Mouse (Mus musculus) ES-E14 (cell line): ENCODE data around the gene 4931429L15Rik. TPM values are rescaled to one million over a fixed set of nuclear protein-coding genes. Genes with fewer than 3 reads are reported as not detected.

ENCODE experiments used
- DNase-seq: peaks from one replicate; pipeline ENCODE4 v3.0.0-alpha.2; 2013; ENCODE audit warnings: low read depth, low spot score
- H3K27ac ChIP-seq: 2 replicates; pipeline ENCODE4 v1.5.1; 2012; ENCODE audit warnings: low read depth, mild to moderate bottlenecking, low read length, moderate library complexity, mixed read lengths; ENCODE audit not compliant: poor library complexity, insufficient read depth, severe bottlenecking
- H3K36me3 ChIP-seq: 2 replicates; pipeline ENCODE4 v1.6.1; 2012; ENCODE audit warnings: mild to moderate bottlenecking, low read length, moderate library complexity, mixed read lengths; ENCODE audit not compliant: control insufficient read depth, poor library complexity, insufficient read depth, severe bottlenecking
- H3K4me1 ChIP-seq, 2 experiments: fragments of 150-350 bp in 1 of 2; sonication (generic) in 1 of 2; 2 replicates each; pipeline ENCODE4 v1.6.1; 2012; ENCODE audit warnings: low read length in 2 of 2, mild to moderate bottlenecking in 1 of 2, mixed read lengths in 1 of 2; ENCODE audit not compliant: control insufficient read depth in 2 of 2, insufficient read depth in 2 of 2, poor library complexity in 1 of 2
- H3K4me3 ChIP-seq, 2 experiments: fragments of 150-350 bp in 1 of 2; sonication (generic) in 1 of 2; 2 replicates each; pipeline ENCODE4 v1.5.1; 2012; ENCODE audit warnings: low read length in 2 of 2, low read depth in 1 of 2, mild to moderate bottlenecking in 1 of 2, mixed read lengths in 1 of 2; ENCODE audit not compliant: insufficient read depth in 1 of 2, poor library complexity in 1 of 2, severe bottlenecking in 1 of 2
- H3K9ac ChIP-seq: 2 replicates; pipeline ENCODE4 v1.6.1; 2012; ENCODE audit warnings: low read depth, mild to moderate bottlenecking, low read length, mixed read lengths; ENCODE audit not compliant: poor library complexity, insufficient read depth, severe bottlenecking
- H3K9me3 ChIP-seq: fragments of 150-350 bp; sonication (generic); 2 replicates; pipeline ENCODE4 v1.6.1; 2012; ENCODE audit warnings: low read depth, mild to moderate bottlenecking, low read length; ENCODE audit not compliant: control insufficient read depth, insufficient read depth
- CHD2 ChIP-seq: IDR thresholded peaks from 2 replicates; pipeline ENCODE4 v1.6.1; 2014; ENCODE audit warnings: mild to moderate bottlenecking, low read depth, low read length, inconsistent platforms
- HCFC1 ChIP-seq: IDR thresholded peaks from 2 replicates; pipeline ENCODE4 v1.6.1; 2012; ENCODE audit warnings: low read length, inconsistent platforms, borderline replicate concordance; ENCODE audit not compliant: insufficient read depth
- MAFK ChIP-seq: IDR thresholded peaks from 2 replicates; pipeline ENCODE4 v1.6.1; 2014; ENCODE audit warnings: mild to moderate bottlenecking, low read depth, low read length, inconsistent platforms; ENCODE audit not compliant: insufficient read depth
- ZC3H11A ChIP-seq: IDR thresholded peaks from 2 replicates; pipeline ENCODE4 v1.6.1; 2012; ENCODE audit warnings: low read depth, mild to moderate bottlenecking, inconsistent platforms, low read length, borderline replicate concordance
- ZNF384 ChIP-seq: IDR thresholded peaks from 2 replicates; pipeline ENCODE4 v1.6.1; 2012; ENCODE audit warnings: low read depth, low read length, inconsistent platforms
- in situ Hi-C, 2 experiments: fragments of 600-800 bp; cut with MboI; formaldehyde crosslinking; loops; one replicate each; pipeline ENCODE4 v1.15.1; 2025; ENCODE audit warnings: low sequenced_read_pairs in 2 of 2, inconsistent platforms in 1 of 2; ENCODE audit not compliant: unreplicated experiment in 2 of 2
- total RNA-seq: library from RNA; depleted of rRNA; stranded (reverse); fragments of 300-350 nt; gene quantifications from 2 replicates; pipeline ENCODE4 v1.2.3, GENCODE M21; 2012

The 4931429L15Rik gene
- total RNA-seq, 1 experiment, result not detected

DNA sequence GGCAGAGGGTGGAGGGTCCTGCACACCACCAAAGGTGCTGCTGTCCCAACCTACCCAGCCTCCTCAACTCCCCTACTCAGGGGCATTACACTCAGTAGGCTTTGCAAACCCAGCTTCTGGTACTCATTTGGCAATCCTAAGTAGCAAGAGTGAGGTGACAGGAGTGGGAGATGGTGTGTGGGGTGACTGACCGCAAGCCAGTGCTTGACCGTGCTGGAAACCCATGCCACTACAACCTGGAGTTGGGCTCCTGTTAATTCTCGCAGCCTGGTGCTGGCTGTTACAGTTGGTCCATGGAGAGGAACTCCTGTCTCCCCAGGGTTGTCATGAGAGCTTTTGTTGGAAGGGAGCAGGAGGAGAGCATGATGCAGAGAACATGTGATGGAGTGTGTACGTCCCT is 49.0 kb downstream of the 4931429L15Rik start:
- peaks cover 10% of the 10 kb centered on the region for H3K36me3 ChIP-seq
- peaks cover 0 to 5% of the 10 kb centered on the region in 2 experiments; a peak in 1 of 4 replicates for H3K4me1 ChIP-seq
- H3K9ac ChIP-seq, result no peak overlapping the region
- TF ChIP-seq HCFC1 (no peak), CHD2 (no peak), ZC3H11A (no peak), ZNF384 (no peak), MAFK (no peak)
- in situ Hi-C loops, result no loop called here
- no peaks in the 10 kb centered on the region for H3K9me3 ChIP-seq
- no peak overlapping the region for H3K27ac ChIP-seq
- DNase-seq, result no peak
- no peak overlapping the region for H3K4me3 ChIP-seq

DNA sequence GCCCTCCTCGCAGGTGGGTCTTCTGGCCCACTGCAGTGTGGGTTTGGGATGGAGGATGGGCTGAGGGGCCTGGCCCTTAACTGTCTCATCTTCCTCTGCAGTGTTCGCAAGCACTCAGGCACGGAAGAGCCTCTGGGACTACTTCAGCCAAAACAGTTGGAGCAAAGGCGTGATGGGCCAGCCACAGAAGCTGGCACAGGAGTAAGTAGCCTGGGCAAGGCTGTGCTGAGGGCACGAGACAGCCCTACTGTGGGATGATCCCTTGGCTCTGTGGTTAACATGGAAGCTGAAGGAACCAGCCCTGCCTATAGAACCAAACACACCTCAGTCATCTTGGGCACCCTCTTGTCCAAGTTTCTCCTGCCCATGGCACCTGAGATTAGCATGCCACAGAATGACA is 50.7 kb downstream of the 4931429L15Rik start:
- Histone ChIP-seq H3K4me1 (peaks cover 0 to 2% of the 10 kb centered on the region in 2 experiments; a peak in 1 of 4 replicates), H3K9ac (no peak overlapping the region), H3K27ac (no peak overlapping the region), H3K4me3 (no peak overlapping the region), H3K9me3 (no peaks in the 10 kb centered on the region), H3K36me3 (no peaks in the 10 kb centered on the region)
- TF ChIP-seq ZNF384 (no peak), ZC3H11A (no peak), CHD2 (no peak), HCFC1 (no peak), MAFK (no peak)
- no peak for DNase-seq
- in situ Hi-C loops, result no loop called here

DNA sequence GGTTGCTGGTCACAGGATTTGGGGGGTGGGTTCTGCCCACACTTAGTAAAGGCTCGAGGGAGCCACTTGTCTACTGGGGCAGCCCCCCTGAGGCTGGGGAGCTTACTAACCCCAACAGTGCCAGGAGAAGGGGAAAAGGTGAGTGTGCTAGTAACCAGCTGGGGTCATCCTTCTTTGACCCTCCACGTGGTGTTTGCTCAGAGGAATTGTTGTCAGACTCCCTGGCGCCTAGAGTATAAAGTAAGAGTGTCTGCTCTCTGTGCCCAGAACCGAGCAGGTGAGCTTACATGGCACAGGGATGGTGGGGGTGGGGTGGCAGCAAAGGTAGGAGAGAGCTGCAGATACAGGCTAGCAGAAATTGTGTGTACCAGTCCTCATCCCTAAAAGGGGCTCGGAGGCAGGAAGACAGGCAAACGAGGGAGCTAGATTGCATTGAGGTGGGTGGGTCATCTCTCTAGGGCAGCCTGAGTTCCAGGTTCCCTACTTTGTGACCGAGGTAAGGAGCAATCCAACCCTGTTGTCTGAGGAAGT is 51.4 kb downstream of the 4931429L15Rik start, which contains the start of gene Apoa5:
TSS of gene Apoa5 (plus strand) at position 291 of the 531 bp plus-strand sequence.
- no peaks in the 10 kb centered on the region for H3K9me3 ChIP-seq
- no peaks in the 10 kb centered on the region for H3K36me3 ChIP-seq
- H3K9ac ChIP-seq, result no peak within 1 kb of the TSS
- TF ChIP-seq MAFK (no peak), HCFC1 (no peak), CHD2 (no peak), ZNF384 (no peak), ZC3H11A (no peak)
- no peak for DNase-seq
- H3K4me3 ChIP-seq, result no peak within 1 kb of the TSS
- in situ Hi-C loops, result no loop called here
- peaks cover 0 to 2% of the 10 kb centered on the region in 2 experiments; a peak in 1 of 4 replicates for H3K4me1 ChIP-seq
- no peak within 1 kb of the TSS for H3K27ac ChIP-seq

DNA sequence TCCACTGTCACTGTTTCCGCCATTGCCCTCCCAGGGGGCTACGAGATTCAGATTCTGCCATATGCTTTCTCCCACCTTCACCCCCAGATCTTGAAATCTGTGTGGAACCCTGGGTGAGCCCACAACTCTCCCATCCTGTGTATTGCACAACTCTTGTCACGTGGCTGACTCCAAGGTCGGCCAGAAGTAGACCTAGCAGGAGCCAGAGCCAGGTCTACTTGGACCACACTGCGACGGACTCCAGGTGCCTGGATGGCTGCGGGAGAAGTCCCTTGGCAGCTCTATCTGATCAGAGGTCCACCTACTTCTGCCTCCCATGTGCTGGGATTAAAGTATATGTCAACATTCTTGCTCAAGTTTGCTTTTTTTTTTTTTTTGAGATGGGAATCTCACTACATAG is 58.7 kb downstream of the 4931429L15Rik start:
- DNase-seq, result no peak
- Histone ChIP-seq H3K27ac (no peak overlapping the region), H3K4me1 (no peaks in the 10 kb centered on the region), H3K9me3 (no peaks in the 10 kb centered on the region), H3K9ac (no peak overlapping the region), H3K4me3 (no peak overlapping the region), H3K36me3 (no peaks in the 10 kb centered on the region)
- in situ Hi-C loops, result no loop called here
- TF ChIP-seq CHD2 (no peak), ZNF384 (no peak), HCFC1 (no peak), MAFK (no peak), ZC3H11A (no peak)

DNA sequence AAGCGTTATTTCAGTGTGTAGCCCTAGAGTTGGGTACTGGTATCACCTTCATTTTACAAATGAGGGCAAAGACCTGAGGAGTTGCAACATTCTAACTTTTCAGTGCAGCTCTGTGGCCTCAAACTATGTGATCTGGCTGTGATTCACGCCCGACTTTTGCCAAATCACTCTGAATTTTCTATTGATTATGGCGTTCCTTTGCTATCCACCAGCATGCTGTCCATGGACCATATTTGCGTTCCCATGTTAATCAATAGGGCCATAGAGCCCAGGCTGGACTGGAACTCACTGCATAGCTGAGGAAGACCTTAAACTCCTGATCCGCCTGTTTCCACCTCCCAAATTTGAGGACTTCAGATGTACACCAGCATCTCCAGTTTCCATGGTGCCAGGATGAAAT is 60.7 kb downstream of the 4931429L15Rik start:
- no peak for DNase-seq
- in situ Hi-C loops, result no loop called here

More for the DNA sequence above, 60.7 kb downstream of the 4931429L15Rik start:
- Histone ChIP-seq H3K9ac (no peak overlapping the region), H3K4me1 (no peaks in the 10 kb centered on the region), H3K4me3 (no peak overlapping the region), H3K36me3 (no peaks in the 10 kb centered on the region), H3K27ac (no peak overlapping the region), H3K9me3 (no peaks in the 10 kb centered on the region)
- TF ChIP-seq MAFK (no peak), ZNF384 (no peak), CHD2 (no peak), HCFC1 (no peak)
